Mouse (Mus musculus) gastrocnemius, postnatal 4 days (tissue): ENCODE data around the gene Spcs1. TPM values are rescaled to one million over a fixed set of nuclear protein-coding genes. Genes with fewer than 3 reads are reported as not detected.
A peak's percentile ranks its signal among the peaks of the same experiment; 100 is the strongest.

Source experiments
- DNase-seq, 2 experiments: peaks; one replicate each; pipeline ENCODE4 v3.0.0; 2021 to 2022; ENCODE audit warnings: low spot score in 2 of 2, mixed read lengths in 2 of 2
- total RNA-seq, 2 experiments: library from RNA; stranded (reverse); gene quantifications; 2 replicates each; pipeline ENCODE4 v1.2.3; 2021

The Spcs1 gene
- total RNA-seq, 2 experiments from 2014 or later, result 167 to 184 TPM

DNA sequence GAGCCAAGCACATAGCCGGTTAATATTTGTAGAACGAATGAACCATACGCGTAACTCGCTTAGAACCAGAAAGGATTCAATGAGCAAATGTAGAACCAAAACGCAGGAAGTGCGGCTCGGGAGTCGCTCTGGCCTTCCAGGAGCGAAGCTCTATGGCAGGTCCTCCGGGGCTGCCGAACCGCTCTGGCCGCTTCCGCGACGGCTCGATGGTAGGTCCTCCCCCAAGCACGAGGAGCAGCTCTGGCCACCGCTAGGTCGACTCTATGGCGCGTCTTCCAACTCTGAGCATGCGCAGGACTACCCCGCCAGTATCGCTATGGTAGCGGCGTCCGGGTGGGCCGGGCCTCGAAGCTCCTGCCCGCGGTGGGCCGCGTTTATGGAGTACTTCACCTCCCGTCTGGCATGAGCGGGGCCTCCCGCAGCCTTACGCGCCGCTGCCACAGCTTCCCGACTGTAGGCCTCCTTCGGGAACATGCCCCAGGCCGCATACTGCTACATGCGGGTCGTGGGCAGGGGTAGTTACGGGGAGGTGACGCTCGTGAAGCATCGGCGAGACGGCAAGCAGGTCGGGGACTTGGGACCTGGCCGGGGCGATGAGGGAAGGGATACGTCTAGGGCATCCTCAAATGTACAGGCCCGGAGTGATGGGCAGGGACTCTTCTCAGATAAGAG lies 50.2 kb downstream of the Spcs1 start, which contains the start of gene Nek4:
Nek4 (plus strand) TSS at position 224 of the 672 bp plus-strand sequence.
- DNase-seq, result peak; percentile 93 to 95

DNA sequence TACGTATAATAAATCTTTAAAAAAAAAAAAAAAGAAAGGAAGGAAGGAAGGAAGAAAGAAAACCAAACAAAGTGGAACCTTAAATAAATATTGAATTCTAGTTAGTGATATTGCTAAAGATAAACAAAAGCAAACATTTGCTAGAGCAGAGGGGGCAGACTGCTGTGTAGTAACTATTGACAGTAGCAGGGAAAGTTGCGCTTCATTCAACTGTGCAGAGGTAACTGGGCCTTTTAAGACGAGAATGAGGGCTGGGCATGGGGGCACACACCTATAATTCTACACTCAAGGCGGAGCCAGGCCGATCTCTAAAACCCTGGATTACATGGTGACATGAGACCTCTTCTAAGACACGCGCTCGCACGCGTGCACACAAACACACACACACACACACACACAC lies 51.5 kb downstream of the Spcs1 start:
- no peak for DNase-seq

Other genes with a start within 250 kb of the Spcs1 start
- gene Tmem110, start 176.1 kb downstream of the Spcs1 start, total RNA-seq, result 10 to 100 TPM; 13.0 to 15.7 TPM
- 100 to 1,000 TPM; 154 to 180 TPM for gene Mustn1, start 122.5 kb downstream of the Spcs1 start, total RNA-seq
- 1 to 10 TPM in 1 of 2 experiments, under 1 TPM in 1; 0.86 to 4.6 TPM for gene Itih4, start 115.2 kb downstream of the Spcs1 start, total RNA-seq
- 1 to 10 TPM; 1.3 to 4.9 TPM for gene Itih3, start 77.9 kb downstream of the Spcs1 start, total RNA-seq
- gene Itih1, start 58.4 kb downstream of the Spcs1 start, total RNA-seq, result 1 to 10 TPM in 1 of 2 experiments, under 1 TPM in 1; 0.22 to 1.1 TPM
- 1 to 10 TPM; 5.6 to 6.4 TPM for gene Nek4, start 50.3 kb downstream of the Spcs1 start, total RNA-seq
- gene Glt8d1, start 272 bp downstream of the Spcs1 start, total RNA-seq, result 10 to 100 TPM; 34.1 to 38.6 TPM
- 10 to 100 TPM; 94.3 to 94.4 TPM for gene Pbrm1, start 17.5 kb upstream of the Spcs1 start, total RNA-seq
- 10 to 100 TPM; 46.4 to 60.3 TPM for gene Gnl3, start 17.5 kb upstream of the Spcs1 start, total RNA-seq
- gene Smim4, start 127.3 kb upstream of the Spcs1 start, total RNA-seq, result 10 to 100 TPM; 44.1 to 49.5 TPM
- gene Nt5dc2, start 129.4 kb upstream of the Spcs1 start, total RNA-seq, result 10 to 100 TPM; 33.9 to 35.4 TPM
- 100 to 1,000 TPM in 1 of 2 experiments, 10 to 100 TPM in 1; 89.8 to 101 TPM for gene Stab1, start 167.0 kb upstream of the Spcs1 start, total RNA-seq
- 100 to 1,000 TPM; 337 to 379 TPM for gene Tnnc1, start 206.6 kb upstream of the Spcs1 start, total RNA-seq
- gene Nisch, start 215.3 kb upstream of the Spcs1 start, total RNA-seq, result 100 to 1,000 TPM; 258 to 277 TPM
- 10 to 100 TPM; 11.5 to 11.6 TPM for gene Sema3g, start 216.2 kb upstream of the Spcs1 start, total RNA-seq
- 1 to 10 TPM; 7.3 to 9.4 TPM for gene Phf7, start 249.6 kb upstream of the Spcs1 start, total RNA-seq
- 10 to 100 TPM; 49.3 to 53.2 TPM for gene Bap1, start 249.8 kb upstream of the Spcs1 start, total RNA-seq